Mouse (Mus musculus): ENCODE results near the gene Muc4.

Gene Muc4

GRCm38 (mm10) chr16:32735586-32735985 is at the start of gene Muc4:
Gene Muc4, plus strand, starts transcription at chr16:32735886.
- DNase-seq: no peak

GRCm38 (mm10) chr16:32685998-32686397 is 49.7 kb upstream of the Muc4 start:
- no peak for DNase-seq

DNA sequence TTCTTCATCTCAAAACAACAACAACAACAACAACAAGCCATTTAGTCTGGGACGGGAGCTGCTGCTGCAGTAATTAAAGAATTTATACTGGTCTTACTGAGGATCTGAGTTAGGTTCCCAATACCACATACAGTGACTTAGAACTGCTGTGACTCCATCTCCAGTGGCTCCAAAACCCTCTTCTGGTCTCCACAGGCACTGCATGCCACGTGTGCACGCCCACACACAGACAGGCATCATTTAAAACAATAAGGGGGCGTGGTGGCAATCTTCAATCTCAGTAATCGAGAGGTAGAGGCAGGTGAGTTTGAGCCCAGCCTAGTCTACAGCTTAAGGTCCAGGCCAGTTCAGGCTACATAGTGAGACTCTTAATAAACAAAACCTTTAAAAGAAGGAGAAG is 48.5 kb upstream of the Muc4 start:
- no peak for DNase-seq

GRCm38 (mm10) chr16:32688770-32689169 is 46.9 kb upstream of the Muc4 start:
- DNase-seq: no peak

GRCm38 (mm10) chr16:32689501-32689900 is 46.2 kb upstream of the Muc4 start:
- DNase-seq: peak in 1 of 2 experiments; percentile 79

- peak in 1 of 2 experiments; percentile 43 for DNase-seq
Measured at GRCm38 (mm10) chr16:32696841-32697464, 38.7 kb upstream of the Muc4 start.

DNA sequence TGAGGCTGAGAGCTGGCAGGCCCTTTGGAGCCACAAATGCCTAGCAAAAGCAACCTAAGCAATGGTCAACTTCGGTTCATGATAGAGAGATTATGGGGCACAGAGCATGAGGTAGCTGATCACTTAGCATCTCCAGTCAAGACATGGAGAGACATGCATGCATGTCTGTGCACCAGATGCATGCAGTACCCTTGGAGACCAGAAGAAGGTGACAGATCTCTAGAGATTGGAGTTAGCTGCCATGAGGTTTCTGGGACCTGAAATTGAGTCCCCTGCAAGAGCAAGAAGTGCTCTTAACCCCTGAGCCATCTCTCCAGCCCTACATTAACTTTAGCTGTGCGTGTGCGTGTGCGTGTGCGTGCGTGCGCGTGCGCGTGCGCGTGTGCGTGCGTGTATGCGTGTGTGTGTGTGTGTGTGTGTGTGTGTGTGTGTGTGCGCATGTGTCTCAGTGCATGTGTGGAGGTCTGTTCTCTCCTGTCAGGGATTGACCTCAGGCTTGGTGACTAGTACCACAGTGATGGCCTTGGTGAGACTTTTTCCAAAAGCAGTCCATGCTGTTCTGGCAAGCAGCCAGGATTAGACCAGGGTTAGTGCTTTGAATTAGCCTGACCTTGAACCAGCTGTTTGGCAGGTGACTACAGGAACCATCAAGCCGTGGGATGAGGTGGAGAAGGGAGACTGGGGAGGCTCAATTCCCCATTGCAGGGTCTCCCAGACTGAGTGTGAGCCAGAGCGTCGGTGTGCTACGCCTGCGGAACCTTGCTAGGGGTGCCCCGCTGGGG is 37.8 kb upstream of the Muc4 start:
- no peak for DNase-seq

GRCm38 (mm10) chr16:32698550-32698949 is 37.1 kb upstream of the Muc4 start:
- DNase-seq: no peak

DNA sequence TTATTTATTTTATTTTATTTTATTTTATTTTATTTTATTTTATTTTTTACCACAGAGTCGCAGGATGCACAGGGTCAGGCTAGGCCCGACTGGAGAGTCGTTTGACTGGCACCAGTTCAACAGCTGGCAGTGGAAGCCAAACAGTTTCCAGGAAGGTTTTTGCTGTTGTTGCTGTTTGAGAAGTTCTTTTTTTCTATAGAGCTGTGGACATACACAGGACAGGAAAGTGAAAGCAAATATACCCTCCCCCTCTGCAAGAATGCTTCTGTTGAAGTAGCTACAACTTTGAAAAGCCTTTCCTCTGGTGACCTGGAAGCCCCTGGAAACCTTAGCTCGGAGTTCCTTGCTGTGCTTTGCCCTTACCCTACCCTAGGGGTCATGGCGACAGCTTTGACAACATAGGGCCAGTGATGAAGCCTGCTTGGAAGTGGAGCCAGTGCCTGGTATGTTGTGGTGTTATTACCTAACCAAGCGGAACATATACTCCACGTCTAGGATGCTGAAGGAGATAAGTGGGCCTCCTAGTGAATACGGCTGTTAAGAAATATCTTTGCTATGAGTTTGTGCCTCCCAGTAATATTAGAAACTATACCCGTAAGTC is 32.3 kb upstream of the Muc4 start:
- DNase-seq: peak; percentile 49 to 58

- DNase-seq: no peak
Measured at GRCm38 (mm10) chr16:32705606-32706005, 30.1 kb upstream of the Muc4 start.

DNA sequence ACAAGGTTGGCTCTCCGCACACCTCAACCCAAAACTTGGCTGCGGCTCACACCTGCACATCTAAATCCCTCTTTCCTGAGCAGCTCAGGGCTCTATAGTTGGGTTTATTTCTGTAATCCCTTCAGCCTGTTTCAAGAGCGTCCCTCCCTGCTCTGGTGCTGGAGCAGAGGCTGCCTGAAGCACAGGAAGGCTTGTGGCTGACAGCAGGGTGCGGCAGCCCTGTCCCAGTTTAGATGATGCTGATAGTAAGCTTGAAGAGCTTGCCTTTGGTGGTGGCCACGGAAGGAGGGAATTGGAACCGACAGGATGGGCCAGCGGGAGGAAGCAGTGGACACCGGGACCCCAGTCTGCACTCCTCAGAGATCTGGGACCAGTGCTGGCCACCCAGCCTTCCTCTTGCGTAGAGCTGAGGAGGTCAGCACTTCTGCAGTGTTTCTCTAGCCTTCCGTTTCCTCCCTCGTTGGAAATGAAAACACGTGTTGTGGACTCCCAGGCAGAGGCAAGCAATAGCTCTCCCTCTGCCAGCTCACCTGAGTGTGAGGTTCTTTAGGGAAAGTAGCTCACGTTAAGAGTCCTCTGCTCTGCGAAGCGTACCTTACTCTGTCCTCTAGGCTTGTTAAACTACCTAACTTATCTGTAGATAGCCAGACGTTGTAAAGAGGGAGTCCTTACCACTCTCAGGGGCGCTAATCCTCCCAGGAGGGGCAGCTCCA is 28.4 kb upstream of the Muc4 start:
- no peak for DNase-seq

DNA sequence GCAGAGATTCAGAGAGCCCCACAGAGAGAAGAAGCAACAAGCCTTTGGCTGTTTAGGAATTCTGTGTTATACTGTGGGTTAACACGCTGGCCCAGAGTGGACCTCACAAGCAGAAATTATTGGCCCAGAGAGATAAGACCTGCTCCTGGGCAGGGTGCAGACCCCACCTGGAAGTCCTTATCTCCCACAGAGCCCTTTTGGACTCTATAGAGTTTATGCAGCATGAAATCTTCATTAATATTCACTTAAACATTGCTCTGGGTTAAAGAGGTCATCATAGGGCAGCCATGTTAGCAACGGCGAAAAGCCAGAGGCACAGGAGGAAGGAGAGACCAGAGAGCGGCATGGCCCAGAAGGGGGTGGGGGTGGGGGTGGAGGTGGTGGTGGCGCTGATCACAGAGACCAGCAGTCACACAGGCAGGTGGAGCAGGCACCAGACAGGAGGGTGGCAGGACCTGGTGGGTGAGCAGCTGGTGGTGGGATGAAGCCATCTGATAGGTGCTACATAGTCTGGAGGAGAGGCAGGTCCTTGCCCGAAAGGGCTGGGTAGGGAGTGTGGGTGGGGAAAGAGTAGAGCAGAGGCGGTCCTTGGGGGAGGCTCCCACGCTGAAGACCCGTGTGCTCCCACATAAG is 27.7 kb upstream of the Muc4 start:
- DNase-seq: no peak

- no peak for DNase-seq
Measured at GRCm38 (mm10) chr16:32708457-32709033, 27.1 kb upstream of the Muc4 start.

DNA sequence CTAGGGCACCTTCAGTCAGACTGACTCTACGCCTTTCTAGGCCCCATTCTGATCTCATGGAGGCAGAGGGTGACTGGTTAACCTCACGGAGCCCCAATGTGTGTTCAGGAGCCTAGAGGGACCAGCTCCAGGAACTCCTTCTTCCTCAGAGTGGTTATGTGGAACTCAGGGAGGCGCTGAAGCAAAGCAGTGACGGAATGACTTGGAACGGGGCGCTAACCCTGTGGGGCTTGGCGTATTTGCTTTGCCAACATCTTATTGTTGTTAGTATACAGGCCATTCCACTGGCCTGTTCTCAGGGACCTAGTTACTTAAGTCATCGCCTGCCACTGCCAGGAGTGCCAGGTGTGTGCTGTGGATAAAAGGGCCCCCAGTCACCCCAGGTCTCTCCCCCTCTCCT is 26.6 kb upstream of the Muc4 start:
- DNase-seq: no peak

GRCm38 (mm10) chr16:32710426-32711070 is 25.1 kb upstream of the Muc4 start:
- DNase-seq: no peak

- no peak for DNase-seq
Measured at GRCm38 (mm10) chr16:32712202-32712601, 23.5 kb upstream of the Muc4 start.

DNA sequence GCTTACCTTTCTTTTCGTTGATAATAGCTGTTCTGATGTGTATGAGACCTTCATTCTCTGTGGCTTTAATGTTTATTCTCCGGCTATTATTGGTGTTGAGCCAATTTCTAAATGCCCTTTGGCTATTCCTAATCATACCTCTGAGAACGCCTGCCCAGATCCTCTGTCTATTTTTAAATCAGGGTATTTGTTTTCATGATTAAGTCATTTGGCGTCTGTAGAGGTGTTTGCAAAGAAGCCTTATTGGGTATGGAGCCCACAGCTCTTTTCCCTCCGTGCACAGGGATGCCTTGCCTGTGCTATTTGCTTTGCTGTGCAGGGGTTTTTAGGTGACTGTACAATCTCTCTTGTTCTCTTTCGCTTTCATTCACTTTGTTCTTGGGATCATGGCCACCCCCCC is 22.1 kb upstream of the Muc4 start:
- DNase-seq: no peak

- peak; percentile 48 for DNase-seq
Measured at GRCm38 (mm10) chr16:32715364-32715763, 20.3 kb upstream of the Muc4 start.

DNA sequence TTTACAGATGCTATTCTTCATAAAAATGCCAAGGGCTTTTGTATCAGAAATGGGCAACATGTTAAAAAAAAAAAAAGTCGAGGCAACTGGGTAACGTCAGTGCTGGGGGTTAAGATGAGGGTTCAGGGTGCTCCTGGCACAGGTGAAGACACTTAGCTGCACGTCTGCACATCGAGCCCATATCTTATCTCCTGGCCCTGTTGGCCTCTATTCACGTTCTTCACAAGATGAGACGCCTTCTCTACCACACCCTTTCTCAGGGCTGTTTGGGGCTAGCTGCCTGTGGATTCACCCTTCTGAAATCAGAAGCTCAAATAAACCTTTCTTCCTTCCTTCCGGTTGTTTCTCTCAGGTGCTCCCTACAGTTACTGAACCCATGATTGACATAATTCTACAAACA is 12.5 kb upstream of the Muc4 start:
- no peak for DNase-seq

- no peak for DNase-seq
Measured at GRCm38 (mm10) chr16:32723767-32724166, 11.9 kb upstream of the Muc4 start.

GRCm38 (mm10) chr16:32724259-32724658 is 11.4 kb upstream of the Muc4 start:
- DNase-seq: no peak

DNA sequence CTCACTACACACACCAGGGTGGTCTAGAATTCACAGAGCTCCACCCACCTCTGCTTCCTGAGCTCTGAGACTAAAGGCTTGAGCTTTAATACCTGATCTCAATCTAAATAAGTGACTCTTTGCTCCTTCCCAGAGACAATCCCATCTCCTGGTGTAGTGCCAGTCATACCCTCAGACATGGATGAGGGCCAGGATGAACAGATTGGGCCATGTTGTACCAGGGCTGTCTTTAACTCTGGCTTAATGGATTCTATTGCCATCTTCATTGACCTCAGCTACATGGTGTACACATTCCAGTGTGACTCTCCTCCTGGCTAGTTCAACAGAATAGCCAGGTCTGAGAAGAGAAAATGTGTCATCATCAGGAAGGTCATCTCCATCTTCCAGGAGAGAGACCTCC is 9.2 kb upstream of the Muc4 start:
- DNase-seq: no peak
